Mouse (Mus musculus): ENCODE measurements around the gene Zfp280c. TPM values are rescaled to one million over a fixed set of nuclear protein-coding genes. Genes with fewer than 3 reads are reported as not detected.

Gene Zfp280c
- polyA plus RNA-seq, 1 experiment from 2014 or later: 5.8 TPM

- Histone ChIP-seq H3K4me1 (ENCODE audit: control insufficient read depth, insufficient read depth, low read length) (no peaks in the 10 kb centered on the region), H3K4me2 (ENCODE audit: low read depth, low read length) (no peak overlapping the region), H3K9ac (ENCODE audit: low read length) (no peak overlapping the region), H3K9me3 (replicated peaks; ENCODE audit: control insufficient read depth, low read length) (no peaks in the 10 kb centered on the region), H3K27ac (ENCODE audit: low read length) (no peak overlapping the region), H3K27me3 (ENCODE audit: control insufficient read depth, insufficient read depth, low read length) (no peaks in the 10 kb centered on the region), H3K4me3 (ENCODE audit: low read length) (no peak overlapping the region), H3K36me3 (ENCODE audit: control insufficient read depth, insufficient read depth) (peaks cover 13% of the 10 kb centered on the region)
- no peak for ATAC-seq (replicated peaks; ENCODE audit: extremely low read depth, insufficient read depth, low FRiP score)
Measured at GRCm38 (mm10) chrX:48583332-48583731, 11.0 kb downstream of the Zfp280c start.

GRCm38 (mm10) chrX:48532175-48532574 is 62.1 kb downstream of the Zfp280c start:
- Histone ChIP-seq H3K4me3 (ENCODE audit: low read length) (no peak overlapping the region), H3K9me3 (replicated peaks; ENCODE audit: control insufficient read depth, low read length) (no peaks in the 10 kb centered on the region), H3K9ac (ENCODE audit: low read length) (no peak overlapping the region), H3K36me3 (ENCODE audit: control insufficient read depth, insufficient read depth) (no peaks in the 10 kb centered on the region), H3K27ac (ENCODE audit: low read length) (no peak overlapping the region), H3K4me2 (ENCODE audit: low read depth, low read length) (peak overlapping the region; percentile 39; the same call in 1 of the 2 replicates), H3K27me3 (ENCODE audit: control insufficient read depth, insufficient read depth, low read length) (no peaks in the 10 kb centered on the region), H3K4me1 (ENCODE audit: control insufficient read depth, insufficient read depth, low read length) (no peaks in the 10 kb centered on the region)
- 20% methylated on average over 3 of the region's 3 CpGs for WGBS
- ATAC-seq (replicated peaks; ENCODE audit: extremely low read depth, insufficient read depth, low FRiP score): no peak

- no peak for ATAC-seq (replicated peaks; ENCODE audit: extremely low read depth, insufficient read depth, low FRiP score)
- no peak overlapping the region for H3K9ac ChIP-seq (ENCODE audit: low read length)
- no peaks in the 10 kb centered on the region for H3K27me3 ChIP-seq (ENCODE audit: control insufficient read depth, insufficient read depth, low read length)
- H3K9me3 ChIP-seq (replicated peaks; ENCODE audit: control insufficient read depth, low read length): no peaks in the 10 kb centered on the region
- H3K4me1 ChIP-seq (ENCODE audit: control insufficient read depth, insufficient read depth, low read length): peaks cover 7% of the 10 kb centered on the region; the same call in 1 of the 2 replicates
- WGBS: 41% methylated on average over 1 of the region's 3 CpGs
- H3K27ac ChIP-seq (ENCODE audit: low read length): no peak overlapping the region
- no peak overlapping the region for H3K4me3 ChIP-seq (ENCODE audit: low read length)
- H3K36me3 ChIP-seq (ENCODE audit: control insufficient read depth, insufficient read depth): no peaks in the 10 kb centered on the region
- no peak overlapping the region for H3K4me2 ChIP-seq (ENCODE audit: low read depth, low read length)
Measured at GRCm38 (mm10) chrX:48526435-48526834, 67.9 kb downstream of the Zfp280c start.

GRCm38 (mm10) chrX:48525866-48526265 is 68.4 kb downstream of the Zfp280c start:
- H3K36me3 ChIP-seq (ENCODE audit: control insufficient read depth, insufficient read depth): no peaks in the 10 kb centered on the region
- 35% methylated on average over 8 of the region's 8 CpGs for WGBS
- peak; percentile 32 for ATAC-seq (replicated peaks; ENCODE audit: extremely low read depth, insufficient read depth, low FRiP score)
- H3K9me3 ChIP-seq (replicated peaks; ENCODE audit: control insufficient read depth, low read length): no peaks in the 10 kb centered on the region
- peak overlapping the region; percentile 21; the same call in 1 of the 2 replicates for H3K4me2 ChIP-seq (ENCODE audit: low read depth, low read length)
- no peak overlapping the region for H3K4me3 ChIP-seq (ENCODE audit: low read length)
- no peaks in the 10 kb centered on the region for H3K27me3 ChIP-seq (ENCODE audit: control insufficient read depth, insufficient read depth, low read length)
- H3K9ac ChIP-seq (ENCODE audit: low read length): no peak overlapping the region
- H3K27ac ChIP-seq (ENCODE audit: low read length): peak overlapping the region; percentile 43
- H3K4me1 ChIP-seq (ENCODE audit: control insufficient read depth, insufficient read depth, low read length): peaks cover 7% of the 10 kb centered on the region; the same call in 1 of the 2 replicates

DNA sequence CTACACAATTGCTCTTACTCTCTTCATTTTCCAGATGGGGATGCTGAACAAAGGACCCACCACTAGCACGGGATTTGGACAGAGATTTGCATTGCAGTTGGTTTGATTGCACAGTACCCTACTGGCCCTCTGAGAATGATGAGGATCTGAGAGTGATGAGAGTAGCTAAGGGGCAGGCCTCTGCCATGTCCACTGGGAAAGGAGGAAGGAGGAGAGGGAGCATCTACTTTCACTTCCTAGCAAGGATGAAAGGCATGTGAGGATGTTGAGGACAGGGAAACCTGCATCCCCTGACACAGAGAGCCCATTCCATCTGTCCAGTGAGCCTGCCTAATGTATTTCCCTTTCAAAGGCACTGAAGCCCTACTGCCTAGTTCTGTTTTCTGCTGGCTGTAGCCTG is 69.0 kb downstream of the Zfp280c start:
- peak overlapping the region; percentile 43 for H3K27ac ChIP-seq (ENCODE audit: low read length)
- H3K9me3 ChIP-seq (replicated peaks; ENCODE audit: control insufficient read depth, low read length): no peaks in the 10 kb centered on the region
- H3K9ac ChIP-seq (ENCODE audit: low read length): no peak overlapping the region
- ATAC-seq (replicated peaks; ENCODE audit: extremely low read depth, insufficient read depth, low FRiP score): 0 out of 2 replicates have a peak, but pooled peaks have one; percentile 6
- H3K4me1 ChIP-seq (ENCODE audit: control insufficient read depth, insufficient read depth, low read length): peaks cover 7% of the 10 kb centered on the region; the same call in 1 of the 2 replicates
- H3K36me3 ChIP-seq (ENCODE audit: control insufficient read depth, insufficient read depth): no peaks in the 10 kb centered on the region
- H3K4me2 ChIP-seq (ENCODE audit: low read depth, low read length): 0 out of 2 replicates have a peak overlapping the region, but pooled peaks have one; percentile 21
- no peaks in the 10 kb centered on the region for H3K27me3 ChIP-seq (ENCODE audit: control insufficient read depth, insufficient read depth, low read length)
- H3K4me3 ChIP-seq (ENCODE audit: low read length): no peak overlapping the region
- 47% methylated on average over 1 of the region's 1 CpGs for WGBS

GRCm38 (mm10) chrX:48523512-48523911 is 70.8 kb downstream of the Zfp280c start:
- no peak overlapping the region for H3K4me3 ChIP-seq (ENCODE audit: low read length)
- no peak overlapping the region for H3K27ac ChIP-seq (ENCODE audit: low read length)
- no peak for ATAC-seq (replicated peaks; ENCODE audit: extremely low read depth, insufficient read depth, low FRiP score)
- no peak overlapping the region for H3K9ac ChIP-seq (ENCODE audit: low read length)
- H3K4me2 ChIP-seq (ENCODE audit: low read depth, low read length): no peak overlapping the region
- WGBS: 60% methylated on average over 3 of the region's 3 CpGs
- peaks cover 7% of the 10 kb centered on the region; the same call in 1 of the 2 replicates for H3K4me1 ChIP-seq (ENCODE audit: control insufficient read depth, insufficient read depth, low read length)
- H3K9me3 ChIP-seq (replicated peaks; ENCODE audit: control insufficient read depth, low read length): no peaks in the 10 kb centered on the region
- no peaks in the 10 kb centered on the region for H3K27me3 ChIP-seq (ENCODE audit: control insufficient read depth, insufficient read depth, low read length)
- H3K36me3 ChIP-seq (ENCODE audit: control insufficient read depth, insufficient read depth): no peaks in the 10 kb centered on the region

DNA sequence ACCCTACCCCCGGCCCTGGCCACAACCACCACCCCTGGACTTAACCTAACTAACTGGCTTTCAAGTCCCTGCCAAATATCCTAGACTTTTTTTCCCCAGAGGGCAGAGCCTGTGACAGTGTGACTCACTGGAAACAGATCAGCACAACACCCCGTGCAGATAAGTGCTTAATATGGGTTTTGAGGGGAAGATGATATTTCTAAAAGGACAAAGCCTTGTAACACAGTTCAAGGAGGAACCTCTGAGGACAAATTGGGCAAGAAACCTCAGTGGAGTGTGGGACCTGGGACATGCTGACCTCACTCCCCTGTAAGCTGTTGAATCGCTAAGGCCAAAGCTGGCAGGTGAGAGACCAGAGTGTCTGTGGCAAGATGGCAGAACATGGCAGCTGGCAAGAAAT is 72.7 kb downstream of the Zfp280c start:
- H3K9me3 ChIP-seq (replicated peaks; ENCODE audit: control insufficient read depth, low read length): no peaks in the 10 kb centered on the region
- no peak overlapping the region for H3K4me2 ChIP-seq (ENCODE audit: low read depth, low read length)
- no peak overlapping the region for H3K9ac ChIP-seq (ENCODE audit: low read length)
- H3K4me1 ChIP-seq (ENCODE audit: control insufficient read depth, insufficient read depth, low read length): peaks cover 7% of the 10 kb centered on the region; the same call in 1 of the 2 replicates
- WGBS: 68% methylated on average over 3 of the region's 3 CpGs
- no peak for ATAC-seq (replicated peaks; ENCODE audit: extremely low read depth, insufficient read depth, low FRiP score)
- H3K27ac ChIP-seq (ENCODE audit: low read length): no peak overlapping the region
- H3K36me3 ChIP-seq (ENCODE audit: control insufficient read depth, insufficient read depth): no peaks in the 10 kb centered on the region
- no peak overlapping the region for H3K4me3 ChIP-seq (ENCODE audit: low read length)
- no peaks in the 10 kb centered on the region for H3K27me3 ChIP-seq (ENCODE audit: control insufficient read depth, insufficient read depth, low read length)

- no peaks in the 10 kb centered on the region for H3K27me3 ChIP-seq (ENCODE audit: control insufficient read depth, insufficient read depth, low read length)
- H3K27ac ChIP-seq (ENCODE audit: low read length): no peak overlapping the region
- peak overlapping the region; percentile 59 for H3K4me3 ChIP-seq (ENCODE audit: low read length)
- no peaks in the 10 kb centered on the region for H3K4me1 ChIP-seq (ENCODE audit: control insufficient read depth, insufficient read depth, low read length)
- no peaks in the 10 kb centered on the region for H3K36me3 ChIP-seq (ENCODE audit: control insufficient read depth, insufficient read depth)
- peak overlapping the region; percentile 87 for H3K4me2 ChIP-seq (ENCODE audit: low read depth, low read length)
- no peak for ATAC-seq (replicated peaks; ENCODE audit: extremely low read depth, insufficient read depth, low FRiP score)
- H3K9me3 ChIP-seq (replicated peaks; ENCODE audit: control insufficient read depth, low read length): no peaks in the 10 kb centered on the region
- WGBS: 22% methylated on average over 20 of the region's 20 CpGs
- H3K9ac ChIP-seq (ENCODE audit: low read length): peak overlapping the region; percentile 71
Measured at GRCm38 (mm10) chrX:48519549-48520085, 74.7 kb downstream of the Zfp280c start.

DNA sequence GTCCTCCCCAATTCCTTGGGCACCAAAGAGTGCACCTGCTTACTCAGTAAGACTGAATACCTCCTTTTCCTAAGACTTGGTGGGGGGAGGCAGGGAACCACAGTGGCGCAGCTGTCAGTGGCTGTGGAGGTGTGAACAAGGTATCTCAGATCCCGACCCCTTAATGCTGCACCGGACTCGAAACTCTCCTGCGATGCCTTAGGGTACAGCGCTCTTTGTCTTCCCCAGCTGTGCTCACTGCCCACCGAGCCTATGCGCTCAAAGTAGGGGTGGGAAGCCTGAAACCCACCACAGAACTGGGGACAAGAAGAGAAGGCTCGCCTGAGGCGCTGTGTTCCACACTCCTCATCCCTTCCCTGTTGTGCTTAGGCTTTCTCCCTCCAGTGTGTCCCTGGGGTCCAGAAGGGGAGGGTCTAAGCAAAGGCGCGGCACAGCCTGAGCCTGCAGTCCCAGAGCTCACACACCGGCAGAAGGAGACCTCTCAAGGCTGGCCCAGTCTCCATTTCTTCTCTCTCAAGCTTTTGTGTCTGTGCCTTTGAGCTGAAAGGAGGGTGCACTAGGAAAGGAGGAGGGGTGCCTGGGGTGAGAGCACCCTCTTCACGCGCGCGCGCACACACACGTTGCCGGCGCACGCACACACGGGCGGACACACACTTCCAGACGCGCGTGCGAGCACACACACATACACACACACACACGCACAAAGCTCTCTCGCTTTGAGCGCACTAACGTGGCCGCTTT is 75.3 kb downstream of the Zfp280c start, which contains the start of gene Rab33a:
TSS of gene Rab33a (plus strand) at position 478 of the 741 bp plus-strand sequence.
- Histone ChIP-seq H3K4me1 (ENCODE audit: control insufficient read depth, insufficient read depth, low read length) (no peaks in the 10 kb centered on the region), H3K27ac (ENCODE audit: low read length) (no peak within 1 kb of the TSS), H3K4me3 (ENCODE audit: low read length) (peak within 1 kb of the TSS; percentile 59), H3K9me3 (replicated peaks; ENCODE audit: control insufficient read depth, low read length) (no peaks in the 10 kb centered on the region), H3K36me3 (ENCODE audit: control insufficient read depth, insufficient read depth) (no peaks in the 10 kb centered on the region), H3K4me2 (ENCODE audit: low read depth, low read length) (peak within 1 kb of the TSS; percentile 87), H3K9ac (ENCODE audit: low read length) (peak within 1 kb of the TSS; percentile 71), H3K27me3 (ENCODE audit: control insufficient read depth, insufficient read depth, low read length) (no peaks in the 10 kb centered on the region)
- peak; percentile 51 for ATAC-seq (replicated peaks; ENCODE audit: extremely low read depth, insufficient read depth, low FRiP score)
- WGBS: 23% methylated on average over 33 of the region's 33 CpGs

All from heart, embryonic 16.5 days (tissue).